Comparison of ENCODE assay signal across 23 mouse cellular contexts in the genomic region with DNA sequence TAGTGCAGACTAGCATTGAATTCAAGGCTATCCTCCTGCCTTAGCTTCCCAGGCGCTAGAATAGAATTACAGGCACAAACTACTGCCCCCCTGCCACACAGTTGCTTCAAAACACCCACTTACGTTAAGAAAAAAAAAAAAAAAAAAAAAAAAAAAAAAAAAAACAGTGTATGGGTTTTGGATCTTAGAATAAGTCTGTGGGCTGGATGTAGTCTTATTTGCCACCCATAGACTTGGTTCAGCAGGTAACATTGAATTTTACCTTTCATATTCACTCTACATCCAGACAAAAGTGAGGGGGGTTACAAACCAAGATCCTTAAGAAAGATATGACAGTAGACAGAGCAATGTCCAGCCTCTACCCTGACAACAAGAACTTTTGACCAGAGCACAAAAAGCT. TPM values are rescaled to one million over a fixed set of nuclear protein-coding genes. Genes with fewer than 3 reads are reported as not detected.
DNase-seq lines count a peak whose midpoint lies in the region; ATAC-seq and TF ChIP-seq lines count a peak whose summit lies in the region.
"Had no signal": no experiment of that assay in that cellular context is flagged by ENCODE, and none has a peak within 500 bp of the region (broad histone marks: within the 10 kb centered on the region; RNA-seq: fewer than 3 reads in every experiment).

No protein-coding gene starts in this region.

- no peak for ATAC-seq in midbrain, embryonic 11.5 days (ENCODE audit: low FRiP score)
- ATAC-seq in midbrain, embryonic 14.5 days (ENCODE audit: low FRiP score, low TSS enrichment): no peak
- ATAC-seq in forebrain, embryonic 12.5 days (ENCODE audit: low FRiP score): no peak
- ATAC-seq: forebrain, embryonic 13.5 days; forebrain, embryonic 15.5 days; forebrain, postnatal 0 days had no signal

- no peak for TF ChIP-seq RAD21 in MEL (IDR thresholded peaks at IDR 0.05; ENCODE audit: low read depth, low read length)

- TF ChIP-seq EP300 in MEL (IDR thresholded peaks at IDR 0.05; ENCODE audit: low read depth in 1 of 2, low read length in 2 of 2): no peak

- no peaks in the 10 kb centered on the region; the same call in 1 of the 2 replicates for H3K36me3 ChIP-seq in midbrain, embryonic 11.5 days (ENCODE audit: control insufficient read depth, insufficient read depth, low read length)
- peaks cover 35% of the 10 kb centered on the region for H3K36me3 ChIP-seq in midbrain, embryonic 14.5 days (ENCODE audit: control insufficient read depth, insufficient read depth, low read length)
- H3K36me3 ChIP-seq in ES-E14 (ENCODE audit: control insufficient read depth, insufficient read depth, low read length, poor library complexity, severe bottlenecking) (peaks cover 12% of the 10 kb centered on the region; the same call in 1 of the 2 replicates), MEL (ENCODE audit: control insufficient read depth in 1 of 2, insufficient read depth in 2 of 2, low read length in 2 of 2) (peaks cover 3 to 13% of the 10 kb centered on the region in 2 experiments; a peak in 2 of 4 replicates)
- H3K36me3 ChIP-seq in forebrain, embryonic 12.5 days (replicated peaks): peaks cover 32% of the 10 kb centered on the region

- in situ Hi-C loops in ES-E14 (cut with MboI; ENCODE audit: low sequenced_read_pairs in 2 of 2, unreplicated experiment in 2 of 2): no loop called here

- H3K27ac ChIP-seq in midbrain, embryonic 11.5 days (ENCODE audit: low read depth, low read length): no peak overlapping the region
- no peak overlapping the region for H3K27ac ChIP-seq in midbrain, embryonic 14.5 days (replicated peaks; ENCODE audit: low read depth, low read length)
- H3K27ac ChIP-seq in ES-E14 (ENCODE audit: insufficient read depth, low read depth, low read length, poor library complexity, severe bottlenecking) (no peak overlapping the region), MEL (ENCODE audit: control insufficient read depth, low read depth, low read length) (no peak overlapping the region)
- H3K27ac ChIP-seq in forebrain, embryonic 12.5 days: no peak overlapping the region
- H3K27ac ChIP-seq: embryonic facial prominence, embryonic 13.5 days; embryonic facial prominence, embryonic 15.5 days; forebrain, embryonic 10.5 days; forebrain, embryonic 13.5 days; forebrain, embryonic 15.5 days had no signal

- peaks cover 11% of the 10 kb centered on the region for H3K4me1 ChIP-seq in midbrain, embryonic 11.5 days (ENCODE audit: control insufficient read depth, insufficient read depth, low read length)
- H3K4me1 ChIP-seq in midbrain, embryonic 14.5 days (ENCODE audit: control insufficient read depth, insufficient read depth, low read length): peaks cover 23% of the 10 kb centered on the region
- H3K4me1 ChIP-seq in ES-E14 (ENCODE audit: control insufficient read depth in 2 of 2, insufficient read depth in 2 of 2, low read length in 2 of 2, poor library complexity in 1 of 2): peaks cover 0 to 5% of the 10 kb centered on the region in 2 experiments; a peak in 1 of 4 replicates
- H3K4me1 ChIP-seq in MEL (ENCODE audit: control insufficient read depth in 1 of 2, insufficient read depth in 2 of 2, low read length in 2 of 2): peaks cover 0 to 17% of the 10 kb centered on the region in 2 experiments; a peak in 3 of 4 replicates
- H3K4me1 ChIP-seq in forebrain, embryonic 12.5 days: peaks cover 30% of the 10 kb centered on the region

- H3K79me2 ChIP-seq in MEL (ENCODE audit: control insufficient read depth, insufficient read depth, low read length, poor library complexity): peaks cover 20% of the 10 kb centered on the region

- no peak for TF ChIP-seq CTCF in MEL (IDR thresholded peaks at IDR 0.05 in 2 of 3, conservative IDR thresholded peaks at IDR 0.05 in 1 of 3; ENCODE audit: control insufficient read depth in 1 of 3, insufficient read depth in 1 of 3, low read depth in 2 of 3, low read length in 3 of 3, poor library complexity in 1 of 3, severe bottlenecking in 1 of 3)

- no peak overlapping the region for H3K4me2 ChIP-seq in midbrain, embryonic 11.5 days
- H3K4me2 ChIP-seq in midbrain, embryonic 14.5 days (ENCODE audit: low read length): no peak overlapping the region
- no peak overlapping the region for H3K4me2 ChIP-seq in forebrain, embryonic 12.5 days
- H3K4me2 ChIP-seq: embryonic facial prominence, embryonic 13.5 days; embryonic facial prominence, embryonic 15.5 days; forebrain, embryonic 13.5 days; forebrain, embryonic 15.5 days had no signal

- 93% methylated on average over 2 of the region's 2 CpGs for WGBS in midbrain, embryonic 11.5 days
- WGBS in midbrain, embryonic 14.5 days: 87% methylated on average over 2 of the region's 2 CpGs
- 88% methylated on average over 2 of the region's 2 CpGs for WGBS in forebrain, embryonic 12.5 days

- no peak overlapping the region for H3K9ac ChIP-seq in midbrain, embryonic 11.5 days (ENCODE audit: low read length)
- H3K9ac ChIP-seq in midbrain, embryonic 14.5 days (replicated peaks; ENCODE audit: low read length): no peak overlapping the region
- H3K9ac ChIP-seq in ES-E14 (ENCODE audit: insufficient read depth, low read depth, low read length, poor library complexity, severe bottlenecking) (no peak overlapping the region), MEL (ENCODE audit: control insufficient read depth, low read depth, low read length, poor library complexity, severe bottlenecking) (no peak overlapping the region)
- H3K9ac ChIP-seq in forebrain, embryonic 12.5 days: no peak overlapping the region
- H3K9ac ChIP-seq: embryonic facial prominence, embryonic 13.5 days; embryonic facial prominence, embryonic 15.5 days; forebrain, embryonic 13.5 days; forebrain, embryonic 15.5 days; forebrain, postnatal 0 days had no signal

- peak; percentile 67 for DNase-seq in midbrain, embryonic 11.5 days (ENCODE audit: low spot score, missing footprints)
- DNase-seq in midbrain, embryonic 14.5 days: no peak
- DNase-seq in ES-E14 (ENCODE audit: low read depth, low spot score) (no peak), MEL (ENCODE audit: low read depth, low spot score) (no peak)
- DNase-seq: adrenal gland, adult 2 months; adrenal gland, postnatal 10 days; adrenal gland, postnatal 25 days; cerebellum, adult 11 months; cerebellum, adult 18-20 months; cerebellum, adult 8-10 months; cerebellum, adult 9-11 months; cerebellum, postnatal 14 days; cerebellum, postnatal 36 days; embryo, embryonic 11 days; forebrain, postnatal 0 days had no signal

- no peak for TF ChIP-seq POLR2A in MEL (IDR thresholded peaks at IDR 0.05; ENCODE audit: control insufficient read depth in 1 of 2, insufficient read depth in 1 of 2, low read depth in 1 of 2, low read length in 2 of 2, poor library complexity in 1 of 2)

- H3K9me3 ChIP-seq in midbrain, embryonic 11.5 days (ENCODE audit: control insufficient read depth, low read length): no peaks in the 10 kb centered on the region
- H3K9me3 ChIP-seq in midbrain, embryonic 14.5 days (ENCODE audit: control insufficient read depth, low read length): no peaks in the 10 kb centered on the region
- H3K9me3 ChIP-seq in ES-E14 (ENCODE audit: control insufficient read depth, insufficient read depth, low read depth, low read length) (no peaks in the 10 kb centered on the region), MEL (replicated peaks; ENCODE audit: insufficient read depth, low read length) (no peaks in the 10 kb centered on the region)
- H3K9me3 ChIP-seq in forebrain, embryonic 12.5 days: no peaks in the 10 kb centered on the region
- H3K9me3 ChIP-seq: embryonic facial prominence, embryonic 13.5 days; embryonic facial prominence, embryonic 15.5 days; forebrain, embryonic 10.5 days; forebrain, embryonic 13.5 days; forebrain, embryonic 15.5 days; G1E had no signal

- H3K27me3 ChIP-seq in midbrain, embryonic 11.5 days (ENCODE audit: control insufficient read depth, insufficient read depth, low read length): no peaks in the 10 kb centered on the region
- H3K27me3 ChIP-seq in midbrain, embryonic 14.5 days (ENCODE audit: control insufficient read depth, insufficient read depth, low read length): no peaks in the 10 kb centered on the region
- no peaks in the 10 kb centered on the region for H3K27me3 ChIP-seq in MEL (ENCODE audit: control insufficient read depth in 1 of 2, insufficient read depth in 2 of 2, low read length in 2 of 2)
- H3K27me3 ChIP-seq in forebrain, embryonic 12.5 days: no peaks in the 10 kb centered on the region
- H3K27me3 ChIP-seq: embryonic facial prominence, embryonic 13.5 days; embryonic facial prominence, embryonic 15.5 days; forebrain, embryonic 13.5 days; forebrain, embryonic 15.5 days had no signal

- no peak overlapping the region for H3K4me3 ChIP-seq in midbrain, embryonic 11.5 days (ENCODE audit: low read depth, low read length)
- H3K4me3 ChIP-seq in midbrain, embryonic 14.5 days (replicated peaks; ENCODE audit: low read depth, low read length): no peak overlapping the region
- no peak overlapping the region for H3K4me3 ChIP-seq in ES-E14 (ENCODE audit: insufficient read depth in 1 of 2, low read depth in 1 of 2, low read length in 2 of 2, poor library complexity in 1 of 2, severe bottlenecking in 1 of 2)
- no peak overlapping the region for H3K4me3 ChIP-seq in MEL (ENCODE audit: control insufficient read depth in 1 of 2, insufficient read depth in 1 of 2, low read depth in 2 of 2, low read length in 2 of 2)
- no peak overlapping the region for H3K4me3 ChIP-seq in forebrain, embryonic 12.5 days (replicated peaks)
- H3K4me3 ChIP-seq: embryonic facial prominence, embryonic 13.5 days; embryonic facial prominence, embryonic 15.5 days; erythroblast, embryonic 14.5 days; forebrain, embryonic 10.5 days; forebrain, embryonic 13.5 days; forebrain, embryonic 15.5 days had no signal

RNA-seq across cellular contexts. Expression of a gene that starts 3.0 kb away (rescaled TPM):
- polyA plus RNA-seq in midbrain, embryonic 11.5 days (2014; fragmentation: Nextera tagmentation; extraction: Ambion mirVana): 39.9 and 40.8 TPM in 2 replicates
- polyA plus RNA-seq in midbrain, embryonic 14.5 days (2014; fragmentation: Nextera tagmentation; extraction: Ambion mirVana): 50.0 and 57.6 TPM in 2 replicates
- total RNA-seq in ES-E14 (2012; rRNA removed) (50.8 and 77.5 TPM in 2 replicates), MEL (2012; rRNA removed) (11.7 and 11.9 TPM in 2 replicates)
- polyA plus RNA-seq in MEL (2012; ENCODE audit: insufficient read depth in 1 of 2, insufficient read length in 2 of 2, low read depth in 1 of 2, low replicate concordance in 2 of 2, missing spikeins in 1 of 2): 10 to 100 TPM in 1 of 2 experiments, not detected in 1; 38.7 TPM
- polyA plus RNA-seq in forebrain, embryonic 12.5 days (2016; fragmentation: Nextera tagmentation; extraction: Ambion mirVana): 61.6 and 64.7 TPM in 2 replicates

RNA-seq across cellular contexts. Expression of a gene that starts 5.6 kb away (rescaled TPM):
- 50.0 and 50.8 TPM in 2 replicates for polyA plus RNA-seq in midbrain, embryonic 11.5 days (2014; fragmentation: Nextera tagmentation; extraction: Ambion mirVana)
- 61.3 and 126 TPM in 2 replicates for polyA plus RNA-seq in midbrain, embryonic 14.5 days (2014; fragmentation: Nextera tagmentation; extraction: Ambion mirVana)
- total RNA-seq in ES-E14 (2012; rRNA removed): 363 and 460 TPM in 2 replicates
- total RNA-seq in MEL (2012; rRNA removed): 185 and 222 TPM in 2 replicates
- polyA plus RNA-seq in MEL (2012; ENCODE audit: insufficient read depth in 1 of 2, insufficient read length in 2 of 2, low read depth in 1 of 2, low replicate concordance in 2 of 2, missing spikeins in 1 of 2): 100 to 1,000 TPM in 1 of 2 experiments, not detected in 1; 218 TPM
- polyA plus RNA-seq in forebrain, embryonic 12.5 days (2016; fragmentation: Nextera tagmentation; extraction: Ambion mirVana): 115 and 118 TPM in 2 replicates

RNA-seq across cellular contexts. Expression of a gene that starts 31.5 kb away (rescaled TPM):
- polyA plus RNA-seq in midbrain, embryonic 11.5 days (2014; fragmentation: Nextera tagmentation; extraction: Ambion mirVana): 66.7 and 73.8 TPM in 2 replicates
- polyA plus RNA-seq in midbrain, embryonic 14.5 days (2014; fragmentation: Nextera tagmentation; extraction: Ambion mirVana): 56.2 and 57.6 TPM in 2 replicates
- total RNA-seq in ES-E14 (2012; rRNA removed): 85.9 and 120 TPM in 2 replicates
- 58.5 and 61.6 TPM in 2 replicates for total RNA-seq in MEL (2012; rRNA removed)
- 10 to 100 TPM in 1 of 2 experiments, not detected in 1; 88.8 TPM for polyA plus RNA-seq in MEL (2012; ENCODE audit: insufficient read depth in 1 of 2, insufficient read length in 2 of 2, low read depth in 1 of 2, low replicate concordance in 2 of 2, missing spikeins in 1 of 2)
- polyA plus RNA-seq in forebrain, embryonic 12.5 days (2016; fragmentation: Nextera tagmentation; extraction: Ambion mirVana): 69.9 and 73.3 TPM in 2 replicates

RNA-seq across cellular contexts. Expression of a gene that starts 31.7 kb away (rescaled TPM):
- 16.0 and 21.4 TPM in 2 replicates for polyA plus RNA-seq in midbrain, embryonic 11.5 days (2014; fragmentation: Nextera tagmentation; extraction: Ambion mirVana)
- polyA plus RNA-seq in midbrain, embryonic 14.5 days (2014; fragmentation: Nextera tagmentation; extraction: Ambion mirVana): 24.5 and 28.8 TPM in 2 replicates
- total RNA-seq in ES-E14 (2012; rRNA removed) (21.0 and 24.3 TPM in 2 replicates), MEL (2012; rRNA removed) (15.0 and 18.0 TPM in 2 replicates)
- 10 to 100 TPM in 1 of 2 experiments, not detected in 1; 19.9 TPM for polyA plus RNA-seq in MEL (2012; ENCODE audit: insufficient read depth in 1 of 2, insufficient read length in 2 of 2, low read depth in 1 of 2, low replicate concordance in 2 of 2, missing spikeins in 1 of 2)
- 31.4 and 31.7 TPM in 2 replicates for polyA plus RNA-seq in forebrain, embryonic 12.5 days (2016; fragmentation: Nextera tagmentation; extraction: Ambion mirVana)

RNA-seq across cellular contexts. Expression of a gene that starts 38.9 kb away (rescaled TPM):
- polyA plus RNA-seq in midbrain, embryonic 11.5 days (2014; fragmentation: Nextera tagmentation; extraction: Ambion mirVana): 1.9 TPM in 2 replicates
- 3.4 and 4.0 TPM in 2 replicates for polyA plus RNA-seq in midbrain, embryonic 14.5 days (2014; fragmentation: Nextera tagmentation; extraction: Ambion mirVana)
- total RNA-seq in ES-E14 (2012; rRNA removed) (0.98 and 1.7 TPM in 2 replicates), MEL (2012; rRNA removed) (1.4 and 1.6 TPM in 2 replicates)
- 1 to 10 TPM in 1 of 2 experiments, not detected in 1; 4.3 TPM for polyA plus RNA-seq in MEL (2012; ENCODE audit: insufficient read depth in 1 of 2, insufficient read length in 2 of 2, low read depth in 1 of 2, low replicate concordance in 2 of 2, missing spikeins in 1 of 2)
- 3.3 and 3.7 TPM in 2 replicates for polyA plus RNA-seq in forebrain, embryonic 12.5 days (2016; fragmentation: Nextera tagmentation; extraction: Ambion mirVana)
